Mouse (Mus musculus): Measurements from ENCODE around the gene Fgfr2.
"Not testable (repeated sequence)": the region's sequence is repeated elsewhere in the genome, so short reads cannot be mapped to it uniquely, and the experiment has no call there.

The Fgfr2 gene

DNA sequence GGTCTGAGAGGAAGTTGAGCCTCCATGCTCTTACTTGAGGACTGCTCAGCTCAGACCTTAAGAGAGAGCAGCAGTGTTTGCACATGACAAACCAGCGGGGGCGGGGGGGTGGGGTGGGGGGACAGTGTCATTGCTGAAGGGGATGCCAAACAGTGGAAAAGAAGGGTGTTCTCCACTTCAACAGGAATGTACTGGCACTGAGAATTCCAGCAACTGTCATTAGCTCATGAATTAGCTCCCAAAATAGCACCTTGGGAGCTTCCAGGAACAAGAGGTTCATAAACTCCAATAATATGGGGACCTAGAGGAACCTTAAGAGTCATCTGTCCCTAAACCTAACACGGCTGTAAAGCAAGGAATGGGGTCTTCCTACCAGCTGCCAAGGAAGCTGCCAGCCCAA is 680.0 kb downstream of the Fgfr2 start:
- no peak for DNase-seq (ENCODE audit: low read depth)

DNA sequence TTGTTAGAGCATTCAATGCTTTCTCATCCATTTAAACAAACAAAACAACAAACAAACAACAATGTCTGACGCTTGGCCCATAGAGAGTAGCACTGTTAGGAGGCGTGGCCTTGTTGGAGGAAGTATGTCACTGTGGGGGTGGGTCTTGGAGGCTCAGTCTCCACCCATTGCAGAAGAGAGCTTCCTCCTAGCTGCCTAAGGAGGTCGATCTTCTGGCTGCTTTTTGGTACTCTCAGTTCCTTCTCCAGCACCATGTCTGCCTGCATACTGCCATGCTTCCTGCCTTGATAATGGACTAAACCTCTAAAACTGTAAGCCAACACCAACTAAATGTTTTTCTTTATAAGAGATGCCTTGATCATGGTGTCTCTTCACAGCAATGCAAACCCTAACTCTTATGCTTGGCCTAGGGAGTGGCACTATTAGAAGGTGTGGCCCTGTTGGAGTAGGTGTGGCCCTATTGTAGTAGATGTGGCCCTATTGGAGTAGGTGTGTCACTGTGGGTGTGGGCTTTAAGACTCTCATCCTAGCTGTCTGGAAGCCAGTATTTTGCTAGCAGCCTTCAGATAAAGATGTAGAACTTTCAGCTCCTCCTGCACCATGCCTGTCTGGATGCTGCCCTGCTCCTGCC is 680.9 kb downstream of the Fgfr2 start:
- DNase-seq (ENCODE audit: low read depth): not testable (repeated sequence)

DNA sequence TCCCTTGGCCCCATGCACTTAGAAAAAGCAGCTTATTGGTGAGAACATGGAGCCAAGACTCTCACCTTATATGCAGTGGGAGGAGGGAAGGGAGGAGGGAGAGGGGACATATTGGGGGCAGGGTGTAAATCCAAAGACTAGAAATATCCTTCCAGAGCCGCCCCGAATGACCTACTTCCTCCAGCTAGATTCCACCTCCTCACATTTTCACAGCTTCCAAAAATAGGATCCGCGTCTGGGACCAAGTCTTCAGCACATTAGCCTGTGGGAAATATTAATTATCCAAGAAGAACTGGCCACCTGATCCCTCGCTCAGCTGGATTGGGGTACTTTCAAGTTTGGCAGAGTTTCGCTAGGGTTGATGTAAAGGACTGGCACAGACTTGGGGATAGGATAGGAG is 683.2 kb downstream of the Fgfr2 start:
- DNase-seq (ENCODE audit: low read depth): no peak

DNA sequence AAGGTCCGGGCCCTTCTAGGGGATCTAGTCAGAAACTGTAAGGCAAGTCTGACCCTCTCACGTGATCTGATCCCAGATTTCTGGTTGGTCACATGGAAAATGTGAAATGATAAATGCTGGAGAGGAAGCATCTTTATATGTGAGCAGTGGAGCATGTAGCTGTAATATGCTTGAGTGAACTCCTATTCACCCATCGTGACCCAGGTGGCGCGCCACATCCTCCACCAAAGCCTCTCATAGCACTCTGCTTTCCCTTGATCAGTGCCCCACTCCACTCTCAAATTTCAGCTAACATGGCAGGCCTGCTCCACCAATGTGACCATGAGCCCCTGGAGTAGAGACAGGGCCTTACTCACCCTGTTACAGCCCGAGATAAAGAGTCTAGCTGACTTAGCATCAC is 685.1 kb downstream of the Fgfr2 start:
- no peak for DNase-seq (ENCODE audit: low read depth)

DNA sequence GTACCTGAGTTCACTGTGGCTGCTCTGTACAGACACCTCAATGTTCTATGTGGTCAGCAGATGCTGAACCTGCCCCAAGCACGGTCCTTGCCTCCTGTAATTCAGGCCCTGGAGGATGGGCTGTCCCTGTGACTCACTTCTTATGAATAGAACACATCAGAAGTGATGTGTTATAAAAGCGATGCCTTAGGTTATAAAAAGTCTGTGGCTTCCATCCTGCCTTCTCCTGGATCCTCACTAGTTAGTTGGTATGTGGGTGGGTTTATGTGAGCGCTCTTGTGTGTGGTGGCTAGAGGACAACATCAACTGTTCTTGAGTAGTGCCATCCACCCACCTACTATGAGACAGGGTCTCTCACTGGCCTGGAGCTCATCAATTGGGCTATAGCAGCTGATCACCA is 685.7 kb downstream of the Fgfr2 start:
- no peak for DNase-seq (ENCODE audit: low read depth)

DNA sequence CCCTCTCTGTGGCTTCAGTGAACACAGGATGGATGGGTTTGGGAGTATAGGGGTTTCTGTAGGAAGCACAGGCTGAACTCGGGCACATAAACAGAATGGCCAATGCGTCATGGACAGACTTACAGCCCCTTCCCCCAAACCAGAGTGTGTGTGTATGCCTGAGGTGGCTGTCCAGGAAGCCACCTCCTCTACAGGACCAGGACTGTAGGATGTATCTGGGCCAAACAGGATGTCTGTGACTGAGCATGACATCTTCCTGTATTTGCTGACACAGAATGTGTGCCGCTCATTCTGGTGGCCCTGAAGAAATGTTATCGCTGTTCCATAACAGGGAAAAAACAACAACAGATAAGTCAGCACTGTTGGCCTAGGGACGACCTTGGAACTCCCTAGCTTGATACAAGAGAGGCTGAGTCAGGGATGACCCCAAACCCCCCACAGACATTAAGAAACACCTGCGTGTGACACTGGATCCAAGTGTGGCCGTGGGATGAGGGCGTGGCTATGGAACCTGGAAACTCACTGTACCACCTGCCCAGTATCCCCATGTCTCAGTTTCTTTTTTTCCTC is 687.6 kb downstream of the Fgfr2 start:
- no peak for DNase-seq (ENCODE audit: low read depth)

DNA sequence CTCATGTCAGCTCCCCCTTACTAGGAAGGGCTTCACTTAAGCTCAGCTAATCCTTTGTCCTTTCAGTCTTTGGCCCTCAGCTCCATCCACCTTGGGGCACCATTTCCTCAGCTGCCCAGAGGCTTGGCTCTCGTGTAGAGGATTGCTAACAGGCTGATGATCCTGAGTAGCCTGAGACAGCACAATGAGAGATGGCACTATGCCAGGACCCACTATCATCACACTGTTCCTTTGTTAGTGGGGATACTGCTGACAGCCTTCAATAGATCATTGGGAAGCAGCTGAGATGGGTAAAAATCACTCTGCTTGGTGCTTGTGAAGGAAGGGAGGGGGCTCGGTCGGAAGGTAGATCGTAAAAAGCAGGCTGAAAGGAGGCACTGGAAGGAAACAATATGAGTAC is 693.8 kb downstream of the Fgfr2 start:
- no peak for DNase-seq (ENCODE audit: low read depth)

DNA sequence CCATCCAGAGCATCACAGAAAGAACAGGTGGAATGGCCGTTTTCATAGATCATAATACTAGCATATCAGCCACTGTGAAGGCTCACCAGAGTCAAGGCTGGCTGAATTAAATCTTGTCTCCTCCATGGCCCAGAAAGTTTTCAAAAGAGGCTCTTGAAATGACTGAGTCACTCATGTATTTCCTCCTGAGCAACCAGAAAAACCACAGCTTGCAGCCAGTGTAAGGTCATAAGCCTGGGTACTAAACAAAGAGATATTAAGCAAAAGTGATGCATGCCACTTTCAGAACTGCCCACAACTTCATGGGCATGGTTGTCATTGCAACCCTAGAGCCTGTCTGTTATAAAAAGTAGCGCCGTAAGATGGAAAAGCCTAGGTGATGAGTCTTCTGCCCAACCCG is 694.8 kb downstream of the Fgfr2 start:
- DNase-seq (ENCODE audit: low read depth): no peak

DNA sequence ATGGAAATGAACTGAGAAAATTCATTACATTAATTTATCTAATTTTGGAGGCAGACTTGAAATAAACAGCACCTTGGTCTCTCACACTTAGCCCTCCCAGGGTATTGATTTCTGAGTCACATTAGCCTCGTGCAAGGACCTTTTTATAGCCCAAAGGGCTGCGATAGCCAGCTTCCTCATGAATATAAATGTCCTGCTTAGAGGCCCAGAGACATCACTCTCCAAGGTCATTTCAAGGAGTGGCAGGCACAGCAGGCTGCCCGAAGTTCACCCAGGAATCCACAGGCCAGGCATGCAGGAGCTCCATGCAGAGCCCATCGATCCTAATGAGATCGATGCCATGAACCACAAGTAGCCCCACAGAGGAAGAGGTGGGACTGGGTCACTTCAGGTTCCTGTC is 697.1 kb downstream of the Fgfr2 start:
- no peak for DNase-seq (ENCODE audit: low read depth)

DNA sequence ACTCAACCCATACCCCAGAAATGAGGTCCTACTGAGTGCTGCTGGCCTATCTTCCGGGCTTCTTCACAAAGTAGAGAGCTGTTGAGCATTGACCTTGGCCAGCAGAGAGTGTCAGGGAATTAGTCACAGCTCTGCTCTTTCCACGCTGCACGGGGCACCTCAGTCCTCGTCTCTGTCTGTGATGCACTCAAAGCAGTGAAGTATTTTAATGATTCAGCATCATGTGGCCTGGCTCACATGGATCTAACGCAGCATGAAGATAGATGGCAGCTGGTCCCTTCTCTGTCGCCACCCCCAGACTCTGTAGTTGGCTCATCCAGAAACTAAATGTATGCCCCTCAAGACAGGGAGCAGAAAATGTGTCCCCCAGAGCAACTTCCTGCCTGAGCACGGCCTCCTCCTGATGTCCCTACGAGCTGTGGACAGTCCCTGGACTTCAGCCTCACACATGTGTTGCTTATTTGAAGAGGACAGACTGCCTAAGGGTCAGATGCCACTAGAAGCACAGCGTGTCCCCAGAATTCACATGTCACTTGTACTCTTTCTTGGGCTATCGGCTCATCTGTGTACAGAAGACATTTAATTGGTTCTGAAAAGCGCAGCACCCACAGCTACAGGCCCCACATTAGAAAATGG is 697.7 kb downstream of the Fgfr2 start:
- no peak for DNase-seq (ENCODE audit: low read depth)

DNA sequence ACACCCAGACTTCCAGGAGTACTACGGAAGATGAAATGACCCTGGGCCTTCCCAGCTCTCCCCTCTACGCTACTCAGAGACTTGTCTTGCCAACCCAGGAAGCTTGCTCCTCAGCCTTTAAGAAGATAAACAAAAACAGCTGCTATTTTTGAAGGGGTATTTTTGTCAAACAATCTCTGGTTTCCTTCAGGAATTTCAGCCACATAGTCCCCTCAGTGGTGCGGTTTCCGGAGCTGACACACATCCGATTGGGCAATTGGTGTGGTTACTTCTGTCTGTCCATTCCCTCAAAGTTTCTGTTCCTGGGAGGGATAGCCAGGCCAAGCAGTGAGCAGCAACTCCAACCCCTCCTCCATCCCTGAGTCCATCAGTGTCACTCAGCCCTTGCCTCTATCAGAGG is 699.6 kb downstream of the Fgfr2 start:
- no peak for DNase-seq (ENCODE audit: low read depth)

DNA sequence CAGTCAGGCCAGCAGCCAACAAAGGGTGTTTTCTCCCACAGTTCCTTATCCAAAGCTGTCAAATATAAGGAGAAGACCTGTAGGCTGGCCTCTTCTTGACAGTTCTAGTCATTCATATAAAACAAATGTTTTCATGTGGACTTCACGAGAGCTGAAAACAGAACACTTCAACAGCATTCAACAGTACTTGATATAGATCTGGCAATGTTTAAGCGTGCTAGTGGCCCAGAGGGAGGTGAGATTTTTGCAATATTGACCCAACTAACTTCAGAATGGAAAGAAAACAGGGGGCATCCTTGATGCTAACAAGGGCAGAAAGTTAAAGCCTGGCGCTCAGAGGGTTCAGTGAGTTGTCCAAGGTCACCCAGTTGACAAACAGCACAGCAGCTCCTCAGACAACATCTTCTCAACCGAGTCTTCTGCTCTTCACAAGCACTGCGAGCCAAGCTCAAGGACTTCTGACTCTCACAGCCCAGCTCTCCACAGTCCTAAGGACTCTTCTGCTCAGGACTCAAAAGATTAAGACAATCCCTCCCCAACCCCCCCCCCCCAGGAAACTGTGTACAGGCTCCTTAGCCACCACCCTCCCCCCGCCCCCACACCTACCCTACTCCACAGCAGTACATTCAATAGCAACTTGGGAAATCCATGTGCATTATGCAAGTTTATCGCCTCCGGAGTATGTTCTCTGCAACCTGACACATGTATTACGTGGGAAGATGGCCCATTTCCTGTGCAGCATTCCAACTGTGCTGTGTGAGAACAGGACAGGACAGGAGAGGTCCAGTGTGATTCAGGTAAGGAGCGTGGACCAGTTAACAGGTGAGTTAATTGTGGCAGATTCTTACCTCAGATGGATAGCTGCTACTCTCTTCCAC is 703.5 kb downstream of the Fgfr2 start:
- DNase-seq (ENCODE audit: low read depth): no peak

DNA sequence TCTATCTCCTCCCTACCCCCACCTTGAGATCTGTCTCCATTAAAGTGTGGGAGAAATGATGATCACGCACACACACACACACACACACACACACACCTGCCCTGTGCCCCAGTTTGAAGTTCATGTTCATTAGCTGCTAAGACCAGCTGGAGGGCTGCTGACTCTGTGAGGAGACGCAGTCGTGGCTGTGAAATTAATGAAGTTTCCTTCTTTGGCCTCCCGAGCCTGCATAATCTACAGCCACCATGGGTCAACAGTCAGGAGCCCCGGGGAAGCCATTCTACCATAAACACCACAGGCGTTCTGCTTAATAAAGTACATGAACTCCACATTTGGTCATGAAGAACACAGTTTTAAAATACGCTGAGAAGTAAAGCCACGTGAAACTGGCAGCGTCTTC is 706.3 kb downstream of the Fgfr2 start:
- no peak for DNase-seq (ENCODE audit: low read depth)

DNA sequence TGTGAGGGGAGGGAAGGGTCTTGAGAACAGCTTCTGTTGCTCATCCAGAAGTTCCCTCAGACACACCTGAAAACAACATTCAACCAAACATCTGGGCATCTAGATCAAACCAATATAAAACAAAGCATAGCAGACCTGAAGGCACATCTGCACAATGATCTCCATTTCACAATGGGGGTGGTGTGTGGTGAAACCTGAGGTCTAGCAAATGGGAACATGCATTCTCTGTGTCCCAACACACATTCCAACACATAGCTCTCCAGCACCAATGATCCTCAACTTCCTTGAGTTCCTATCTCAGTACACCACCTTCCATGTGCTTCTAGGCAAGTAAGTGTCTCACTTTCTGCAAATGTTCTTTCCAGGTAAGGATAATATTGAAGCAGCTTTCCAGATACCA is 707.3 kb downstream of the Fgfr2 start:
- DNase-seq (ENCODE audit: low read depth): no peak

DNA sequence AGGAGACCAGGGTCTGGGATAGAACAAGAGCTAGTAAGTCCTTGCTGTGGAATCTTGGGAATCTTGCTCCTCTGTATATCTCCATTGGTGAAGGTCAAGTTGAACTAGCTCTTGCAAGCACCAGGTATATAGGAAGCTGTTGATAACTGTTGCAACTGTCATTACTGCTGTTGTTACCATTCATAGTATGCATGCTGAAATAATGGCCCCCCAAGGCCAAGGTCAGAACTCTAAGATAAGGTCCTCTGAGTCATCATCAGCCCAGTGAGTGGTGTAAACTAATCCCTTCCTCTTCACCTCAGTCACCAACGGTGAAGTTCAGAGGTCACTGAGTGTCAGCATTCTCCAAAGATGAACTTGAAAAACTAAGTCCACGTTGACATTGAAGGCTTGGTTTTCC is 710.6 kb downstream of the Fgfr2 start:
- DNase-seq (ENCODE audit: low read depth): no peak

DNA sequence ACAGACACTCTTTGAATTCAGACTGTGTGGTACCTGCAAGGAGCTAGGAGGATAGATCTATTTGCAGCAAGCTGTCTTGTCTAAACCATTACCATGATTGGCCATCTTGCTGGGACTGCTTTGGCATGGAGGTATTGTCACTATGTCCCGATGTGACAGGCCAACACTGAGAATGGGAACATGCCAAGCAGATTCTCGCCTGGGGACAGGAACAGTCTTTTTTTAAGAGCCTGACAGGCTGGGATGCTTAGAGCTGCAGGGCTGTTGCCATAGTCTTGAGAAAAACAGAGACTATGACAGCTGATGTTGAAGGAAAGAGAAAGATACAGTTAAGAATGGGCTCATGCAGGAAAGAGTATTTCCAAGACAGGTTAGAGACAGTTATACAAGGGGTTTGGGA is 711.4 kb downstream of the Fgfr2 start:
- DNase-seq (ENCODE audit: low read depth): no peak

DNA sequence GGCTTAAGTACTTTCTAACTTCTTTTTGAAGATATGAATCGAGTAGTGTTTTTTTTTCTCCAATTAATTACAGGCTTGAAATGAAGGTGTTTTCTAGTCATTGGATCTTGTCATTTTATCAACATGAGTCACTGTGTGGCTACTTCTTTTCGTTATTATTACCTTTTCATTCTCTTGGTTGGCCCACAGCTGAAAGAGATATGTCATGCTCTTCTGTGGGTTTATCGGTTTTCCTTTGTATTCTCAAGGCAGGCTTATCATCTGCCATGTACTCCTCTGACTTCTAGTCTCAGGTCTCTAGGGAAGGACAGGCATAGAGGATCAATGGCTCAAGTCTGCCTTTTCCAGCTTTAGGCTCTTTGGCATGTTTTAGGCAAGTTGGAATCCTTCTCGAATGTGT is 712.2 kb downstream of the Fgfr2 start:
- no peak for DNase-seq (ENCODE audit: low read depth)

DNA sequence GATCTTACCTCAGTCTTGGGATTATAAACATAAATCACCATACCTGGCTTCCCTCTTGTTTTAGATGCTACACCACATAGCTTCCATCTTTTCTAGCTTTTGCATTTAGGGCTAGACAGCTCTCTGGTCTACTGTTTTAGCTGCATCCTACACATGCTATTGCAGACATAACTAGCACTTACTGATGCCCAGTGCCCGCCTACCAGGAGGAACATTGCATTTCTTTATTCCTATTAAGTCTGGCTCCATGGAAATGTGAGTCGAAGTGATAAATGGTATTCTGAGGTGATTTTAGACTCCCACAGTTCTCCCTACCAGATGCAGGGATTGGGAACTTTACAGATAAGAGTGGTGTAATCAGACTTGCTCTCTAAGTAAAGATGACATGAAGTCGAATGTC is 713.3 kb downstream of the Fgfr2 start:
- DNase-seq (ENCODE audit: low read depth): no peak

DNA sequence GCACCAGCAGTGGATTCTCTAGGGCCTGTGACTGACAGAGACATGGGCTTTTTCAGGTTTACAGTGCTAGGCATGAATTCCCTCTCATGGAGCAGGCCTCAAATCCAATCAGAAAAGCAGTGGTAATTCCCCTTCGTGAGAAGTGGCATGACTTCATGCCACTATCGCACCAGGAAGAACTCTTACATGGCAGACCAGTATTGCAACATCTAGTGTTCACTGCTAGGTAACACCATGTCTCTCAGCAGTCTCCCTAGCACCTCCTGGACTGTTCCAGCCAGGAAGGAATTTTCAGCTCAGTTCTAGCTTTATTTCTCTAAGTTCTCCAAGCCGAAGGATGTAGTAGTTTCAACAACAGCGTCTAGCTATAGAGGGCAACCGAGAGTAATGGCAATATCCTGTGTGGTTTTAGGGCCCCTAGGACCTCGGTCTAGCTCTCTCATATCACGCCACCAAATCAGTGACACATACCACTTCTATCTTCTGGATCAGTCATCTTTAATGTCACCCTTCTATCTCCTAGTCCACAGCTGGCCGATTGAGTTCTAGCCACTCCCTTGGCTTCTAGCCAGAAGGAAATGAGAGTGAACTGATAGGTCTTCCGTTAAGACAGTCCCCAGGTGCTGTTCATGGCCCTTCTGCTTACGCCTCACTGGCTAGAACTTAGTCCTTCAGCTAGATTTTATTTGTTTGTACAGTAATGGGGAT is 720.6 kb downstream of the Fgfr2 start:
- no peak for DNase-seq (ENCODE audit: low read depth)

DNA sequence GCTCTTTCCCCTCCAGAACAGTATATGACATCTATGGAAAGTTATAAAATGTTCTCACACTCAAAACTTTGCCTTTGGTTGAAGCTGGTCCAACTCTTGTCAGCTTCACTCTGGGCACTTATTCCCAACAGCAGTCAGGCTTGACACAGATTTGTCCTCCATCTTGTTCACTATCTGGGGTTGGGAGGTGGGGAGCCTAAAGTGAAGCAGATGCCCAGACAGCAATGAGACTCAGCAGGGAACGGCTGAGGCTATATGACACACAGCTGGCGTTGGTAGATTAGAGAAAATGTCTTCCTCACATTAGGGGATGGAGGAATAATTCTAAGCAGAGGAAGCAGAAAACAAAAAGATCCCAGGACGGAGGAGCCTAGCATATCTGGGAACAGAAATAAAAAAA is 724.7 kb downstream of the Fgfr2 start:
- DNase-seq (ENCODE audit: low read depth): no peak

DNA sequence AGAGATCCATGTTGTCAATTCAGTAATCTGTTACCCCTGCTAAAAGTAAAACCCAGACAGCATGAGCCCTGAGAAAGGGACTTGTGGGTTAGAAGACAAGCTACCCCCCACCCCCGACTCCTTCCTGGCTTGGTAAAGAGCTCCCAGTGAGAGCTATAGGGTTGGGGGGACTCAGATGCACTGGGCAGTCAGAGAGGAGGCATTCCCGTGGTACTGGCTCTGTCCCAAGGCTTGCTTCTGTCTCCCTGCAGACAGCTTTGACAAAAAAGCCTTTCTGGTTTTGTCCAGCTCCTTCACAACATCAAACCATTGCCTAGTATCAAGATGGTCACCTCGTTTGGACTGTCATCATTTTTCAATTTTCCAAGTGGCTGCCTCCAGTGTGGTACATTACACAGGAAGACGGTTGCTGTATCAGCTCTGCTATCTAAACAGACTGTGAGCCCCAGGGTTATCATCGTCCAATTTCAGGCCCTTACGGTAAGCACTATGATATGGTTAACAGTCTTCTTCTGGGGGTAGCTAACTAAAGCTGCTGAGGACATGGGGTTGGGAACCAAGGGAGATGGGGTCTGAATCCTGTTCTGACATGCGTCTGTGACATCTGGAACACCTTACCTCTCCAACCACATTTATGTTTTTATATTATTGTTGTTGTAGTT is 726.4 kb downstream of the Fgfr2 start:
- no peak for DNase-seq (ENCODE audit: low read depth)

All from NIH3T3 (cell line).